Mouse (Mus musculus): ENCODE data around the gene Scd2.
"Not testable (repeated sequence)": the region's sequence is repeated elsewhere in the genome, so short reads cannot be mapped to it uniquely, and the experiment has no call there.

Scd2 gene

DNA sequence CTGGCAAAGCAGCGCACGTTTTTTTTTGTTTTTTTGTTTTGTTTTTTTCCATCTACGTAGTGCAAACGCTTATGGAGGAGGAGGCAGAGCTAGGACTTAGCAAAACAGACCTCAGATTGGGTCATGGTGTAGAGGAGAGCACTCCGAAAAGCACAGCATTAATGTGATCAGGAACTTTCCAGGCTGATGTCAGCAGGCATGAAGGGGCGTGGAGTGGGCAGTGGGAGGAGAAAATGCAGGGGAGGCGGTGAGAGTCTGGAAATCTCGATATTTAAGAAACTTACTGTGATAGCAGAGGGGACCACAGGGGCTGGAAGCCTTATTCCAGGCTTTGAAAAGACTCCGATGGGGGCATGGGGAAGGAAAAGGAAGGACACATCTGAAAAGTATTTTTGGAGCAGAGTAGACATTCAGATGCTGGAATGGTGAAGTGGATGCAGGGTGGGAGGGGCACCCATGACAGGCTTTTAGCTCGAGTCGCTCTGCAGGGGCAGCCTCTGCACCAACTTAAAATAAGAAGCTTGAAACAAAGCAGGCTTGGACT is 21.5 kb downstream of the Scd2 start:
- peak; percentile 15 to 29 for DNase-seq

DNA sequence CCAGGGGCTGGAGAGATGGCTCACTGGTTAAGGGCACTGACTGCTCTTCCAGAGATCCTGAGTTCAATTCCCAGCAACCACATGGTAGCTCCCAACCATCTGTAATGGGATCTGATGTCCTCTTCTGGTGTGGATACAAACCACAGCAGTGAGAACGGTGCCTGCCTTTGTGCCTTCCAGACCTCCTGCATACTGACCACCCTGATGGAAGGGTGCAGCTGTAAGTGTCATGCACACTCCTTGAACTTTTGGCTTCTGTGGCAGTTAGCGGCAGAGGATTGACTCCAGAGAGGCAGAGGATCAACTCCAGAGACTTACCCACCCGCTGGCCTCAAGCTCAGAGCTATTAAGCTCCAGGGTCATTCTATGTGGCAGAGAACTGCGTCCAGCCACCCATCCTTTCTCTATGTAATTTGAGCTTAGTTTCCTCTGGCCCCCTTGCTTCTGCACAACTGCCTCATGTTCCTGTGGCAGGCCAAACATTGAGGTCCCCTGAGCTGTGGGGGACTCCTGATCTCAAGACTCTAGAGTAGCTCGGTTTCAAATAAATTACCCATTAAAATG is 23.4 kb downstream of the Scd2 start:
- DNase-seq: no peak

DNA sequence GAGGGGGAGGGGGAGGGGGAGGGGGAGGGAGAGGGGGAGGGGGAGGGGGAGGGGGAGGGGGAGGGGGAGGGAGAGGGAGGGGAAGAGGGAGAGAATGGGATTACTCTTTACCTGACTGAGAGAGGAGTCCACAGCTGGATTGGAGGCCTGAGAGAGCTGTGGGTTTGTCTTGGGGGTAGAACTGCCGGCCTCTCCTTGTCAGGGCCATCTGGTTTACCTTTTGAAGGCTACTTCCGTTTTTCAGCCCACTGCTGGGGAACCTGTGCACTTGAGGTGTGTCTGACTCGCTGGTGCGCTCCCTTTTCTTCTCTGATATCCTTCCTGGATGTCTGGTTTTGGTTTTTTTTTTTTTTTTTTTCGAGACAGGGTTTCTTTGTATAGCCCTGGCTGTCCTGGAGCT is 23.9 kb downstream of the Scd2 start:
- DNase-seq: peak; percentile 25 to 27

DNA sequence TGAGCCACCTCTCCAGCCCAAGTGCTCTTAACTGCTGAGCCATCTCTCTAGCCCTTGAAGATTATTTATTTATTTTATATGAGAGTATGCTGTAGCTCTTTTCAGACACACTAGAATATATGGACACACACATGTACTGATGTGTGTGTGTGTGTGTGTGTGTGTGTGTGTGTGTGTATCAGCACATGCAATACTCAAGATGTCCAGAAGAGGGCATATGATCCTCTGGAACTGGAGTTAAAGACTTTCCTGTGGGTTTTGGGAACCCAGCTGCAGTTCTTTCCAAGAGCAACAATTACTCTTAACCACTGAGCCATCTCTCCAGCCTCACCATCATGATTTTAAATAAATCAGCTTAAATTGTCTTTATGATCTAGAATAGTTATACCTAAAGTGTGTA is 25.1 kb downstream of the Scd2 start:
- no peak for DNase-seq

GRCm38 (mm10) chr19:44320316-44320715 is 26.8 kb downstream of the Scd2 start:
- DNase-seq: no peak

DNA sequence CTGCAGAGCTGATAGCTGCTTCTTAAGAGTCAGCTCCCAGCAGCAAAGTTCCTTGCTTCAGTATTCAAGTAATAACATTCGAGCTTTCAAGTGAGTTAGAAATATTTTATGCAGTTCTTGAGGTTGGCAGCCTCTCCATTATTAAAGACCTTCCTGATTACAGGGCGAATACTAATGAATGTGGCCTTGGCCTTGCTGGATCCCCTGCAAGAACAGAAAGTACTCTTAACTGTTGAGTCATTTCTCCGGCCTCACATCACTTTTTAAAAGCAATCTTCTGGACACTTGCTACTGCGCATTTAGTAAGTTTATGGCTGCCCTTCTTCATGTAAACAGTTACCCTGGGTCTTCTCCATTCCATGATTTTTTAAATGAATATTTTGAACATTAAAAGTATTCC is 27.7 kb downstream of the Scd2 start:
- no peak for DNase-seq

DNA sequence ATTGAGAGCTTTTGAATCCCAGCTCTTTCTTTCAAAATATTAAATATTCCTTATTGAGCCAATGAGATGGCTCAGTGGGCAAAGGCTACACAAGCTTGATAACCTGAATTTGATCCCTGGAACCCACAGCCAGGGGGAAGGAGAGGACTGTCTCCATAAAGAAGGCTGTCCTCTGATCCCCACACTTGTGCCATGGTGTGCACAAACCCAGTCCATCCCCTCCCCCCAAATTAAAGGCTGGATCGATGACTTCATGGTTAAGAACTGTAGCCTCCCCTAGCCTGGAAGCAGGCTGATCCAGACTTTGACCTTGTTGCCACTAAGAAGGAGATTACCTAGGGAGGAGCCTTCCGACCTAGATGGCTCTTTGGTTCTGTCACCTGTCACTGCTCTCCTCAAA is 28.2 kb downstream of the Scd2 start:
- DNase-seq: no peak

GRCm38 (mm10) chr19:44329566-44329965 is 36.1 kb downstream of the Scd2 start:
- no peak for DNase-seq

DNA sequence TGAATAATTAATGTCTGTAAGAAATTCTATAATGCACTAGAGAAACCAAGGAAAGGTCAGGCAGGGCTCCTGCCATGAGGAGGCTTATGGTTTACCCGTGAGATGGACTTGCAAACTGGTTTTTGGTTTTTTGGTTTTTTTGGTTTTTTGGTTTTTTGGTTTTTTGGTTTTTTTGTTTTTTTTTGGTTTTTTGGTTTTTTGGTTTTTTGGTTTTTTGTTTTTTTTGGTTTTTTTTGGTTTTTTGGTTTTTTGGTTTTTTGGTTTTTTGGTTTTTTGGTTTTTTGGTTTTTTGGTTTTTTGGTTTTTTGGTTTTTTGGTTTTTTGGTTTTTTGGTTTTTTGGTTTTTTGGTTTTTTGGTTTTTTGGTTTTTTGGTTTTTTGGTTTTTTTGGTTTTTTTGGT is 37.7 kb downstream of the Scd2 start:
- DNase-seq: not testable (repeated sequence)

GRCm38 (mm10) chr19:44331911-44332310 is 38.4 kb downstream of the Scd2 start:
- DNase-seq: no peak

GRCm38 (mm10) chr19:44332326-44332725 is 38.9 kb downstream of the Scd2 start:
- peak; percentile 17 to 34 for DNase-seq

DNA sequence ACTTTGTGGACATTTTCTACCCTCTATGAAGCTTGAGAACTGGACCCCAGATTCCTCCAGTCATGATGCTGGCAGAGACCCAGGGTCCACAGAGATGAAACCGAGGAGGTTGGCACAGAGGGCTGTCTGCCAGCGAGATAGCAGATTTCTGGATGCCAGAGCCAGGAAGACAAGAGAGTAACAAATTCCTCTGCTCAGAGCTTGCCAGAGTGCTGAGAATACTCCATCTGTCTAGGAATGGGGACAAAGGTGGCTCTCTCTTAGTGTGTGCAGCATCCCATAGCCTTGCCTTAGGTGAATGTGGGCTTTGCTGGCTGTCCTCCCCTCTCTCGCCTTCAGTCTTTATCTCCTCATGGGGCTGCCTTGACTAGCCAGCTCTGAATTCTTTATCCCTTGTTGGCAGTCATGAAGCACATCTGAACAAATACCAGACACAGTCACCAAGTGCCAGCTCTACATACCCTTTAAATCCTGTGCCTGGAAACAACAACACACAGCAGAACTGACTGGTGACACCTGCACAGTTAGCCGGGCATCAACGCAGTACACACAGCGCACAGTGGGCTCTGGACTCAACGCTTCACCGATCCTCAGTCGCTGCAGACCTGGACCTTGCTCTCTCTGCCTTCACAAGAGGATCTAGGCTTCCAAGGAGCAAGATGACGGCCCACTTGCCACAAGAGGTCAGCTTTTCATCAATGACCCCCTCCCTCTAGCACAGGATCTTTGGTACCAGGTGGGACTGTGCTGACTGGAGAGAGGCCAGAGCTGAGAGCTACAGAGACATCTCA is 39.6 kb downstream of the Scd2 start, which contains the start of gene Scd4:
TSS of gene Scd4 (plus strand) at position 260 of the 791 bp plus-strand sequence.
- DNase-seq: no peak

GRCm38 (mm10) chr19:44333991-44334390 is 40.5 kb downstream of the Scd2 start:
- peak in 1 of 2 experiments; percentile 14 for DNase-seq

DNA sequence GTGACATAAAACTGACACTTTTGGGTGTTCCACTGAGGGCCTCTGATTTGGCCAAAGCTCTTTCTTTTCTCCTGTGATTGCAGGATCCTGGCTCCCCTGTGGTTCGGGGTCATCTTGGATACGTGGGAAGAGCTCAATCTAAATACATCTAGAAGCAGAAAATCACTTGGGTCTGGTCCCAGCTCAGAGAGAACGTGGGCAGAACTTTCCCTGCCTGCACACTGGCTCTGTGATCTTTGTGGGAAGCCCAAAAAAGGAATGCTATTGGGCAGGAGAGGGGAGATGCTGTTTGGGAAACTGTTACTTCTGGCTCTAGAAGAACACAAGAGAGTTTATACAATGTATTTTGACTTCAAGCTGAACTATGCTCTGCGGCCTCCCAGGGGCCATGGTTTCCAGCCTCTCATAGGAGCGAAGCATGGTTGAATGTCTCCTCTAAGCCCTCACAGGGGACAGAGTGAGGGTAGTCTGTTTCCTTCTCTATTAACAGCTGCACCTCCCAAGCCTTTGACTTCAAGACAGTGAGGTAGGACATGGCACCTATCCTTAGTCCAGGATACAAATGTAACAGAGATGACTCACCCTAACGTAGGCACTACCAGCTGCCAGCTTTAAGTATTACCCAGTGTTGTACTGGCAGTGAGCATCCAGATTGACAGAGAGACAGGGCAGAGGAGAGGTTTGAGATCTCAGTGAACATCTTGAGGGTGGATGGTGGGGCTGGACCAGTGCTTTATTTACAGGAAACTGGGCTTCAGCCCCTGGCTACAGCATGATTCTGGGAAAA is 42.6 kb downstream of the Scd2 start:
- no peak for DNase-seq

- DNase-seq: no peak
Observed at GRCm38 (mm10) chr19:44349689-44350088, 56.2 kb downstream of the Scd2 start.

- DNase-seq: peak; percentile 61 to 68
Observed at GRCm38 (mm10) chr19:44351756-44352155, 58.3 kb downstream of the Scd2 start.

All from B cell, adult 2 months (primary cell).